Mouse (Mus musculus): ENCODE results near the gene Patl2.
"Not testable (repeated sequence)": the region's sequence is repeated elsewhere in the genome, so short reads cannot be mapped to it uniquely, and the experiment has no call there.

Gene Patl2

GRCm38 (mm10) chr2:122147508-122148241 is 38.3 kb downstream of the Patl2 start, which contains the start of gene B2m:
Gene B2m (plus strand): TSS chr2:122147686.
- in situ Hi-C loops (cut with MboI; ENCODE audit: low sequenced_read_pairs) = no loop called here

DNA sequence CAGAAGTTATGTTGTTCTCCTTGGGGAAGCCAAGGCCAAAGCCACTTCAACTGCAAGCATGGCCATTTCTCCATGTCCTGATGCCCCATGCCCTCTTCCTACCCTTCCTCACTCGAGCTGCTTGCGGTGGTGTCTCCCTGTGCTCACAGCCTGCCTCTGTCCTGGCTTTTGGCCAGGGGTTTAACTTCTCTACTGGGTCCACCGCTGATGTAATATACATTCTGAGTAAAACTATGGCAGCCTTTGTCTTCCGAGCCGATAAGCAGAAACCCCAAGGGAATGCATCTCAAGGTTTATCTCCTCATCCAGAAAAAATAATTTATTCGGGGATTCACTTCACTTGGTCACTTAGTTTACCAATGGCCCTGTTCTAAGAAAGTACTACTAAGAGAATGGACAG is 39.3 kb downstream of the Patl2 start:
- in situ Hi-C loops (cut with MboI; ENCODE audit: low sequenced_read_pairs) = no loop called here

GRCm38 (mm10) chr2:122145756-122146155 is 40.2 kb downstream of the Patl2 start:
- in situ Hi-C loops (cut with MboI; ENCODE audit: low sequenced_read_pairs) = no loop called here

DNA sequence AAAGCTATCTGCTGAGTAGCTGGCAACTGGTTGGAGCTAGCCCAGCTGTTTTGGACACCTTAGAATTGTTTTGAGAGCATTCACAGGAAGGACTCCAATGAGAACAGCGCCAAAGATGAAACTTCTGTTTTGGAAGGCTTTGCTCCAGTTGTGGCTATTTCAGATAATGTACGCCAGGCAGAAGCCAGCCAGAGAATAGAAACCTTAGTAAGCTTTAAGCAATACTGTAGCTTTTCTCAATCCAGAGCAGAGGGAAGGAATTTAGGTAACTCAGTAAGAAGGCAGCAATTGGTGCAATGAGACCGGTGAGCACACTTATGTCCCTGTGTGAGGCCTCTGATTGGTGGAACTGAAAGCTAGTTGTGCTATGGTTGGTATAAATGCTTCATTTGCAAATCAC is 42.9 kb downstream of the Patl2 start:
- in situ Hi-C loops (cut with MboI; ENCODE audit: low sequenced_read_pairs) = no loop called here

DNA sequence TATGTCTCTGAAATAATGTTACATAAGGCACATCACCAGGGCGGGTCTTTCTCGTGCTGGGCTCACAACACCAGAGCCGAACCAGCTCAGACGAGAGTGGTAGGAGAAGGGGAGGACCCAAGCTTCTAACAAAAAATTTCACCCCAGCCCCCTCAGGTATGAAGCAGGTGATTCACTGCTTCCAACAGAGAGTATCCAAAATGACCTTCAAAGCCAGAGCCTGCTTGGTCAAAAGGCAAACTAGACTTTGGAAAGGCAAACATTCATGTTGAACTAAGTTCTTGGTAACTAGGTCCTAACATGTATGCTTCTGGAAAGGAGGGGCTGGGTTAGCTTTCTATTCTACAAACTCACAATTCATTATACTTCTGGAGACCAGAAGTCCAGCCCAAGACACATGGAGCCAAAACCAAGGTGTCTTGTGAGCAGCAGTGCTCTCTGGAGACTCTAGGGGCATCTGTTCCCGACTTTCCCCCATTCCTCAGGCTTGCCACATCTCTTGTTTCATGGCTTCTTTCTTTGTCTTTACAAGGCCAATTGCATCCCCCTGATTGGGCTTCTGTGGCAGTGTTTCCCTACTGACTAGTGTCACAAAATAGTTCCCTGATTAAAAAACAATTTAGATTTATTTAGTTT is 44.5 kb downstream of the Patl2 start:
- in situ Hi-C loops (cut with MboI; ENCODE audit: low sequenced_read_pairs) = no loop called here

- in situ Hi-C loops (cut with MboI; ENCODE audit: low sequenced_read_pairs) = no loop called here
Measured at GRCm38 (mm10) chr2:122140815-122141214, 45.2 kb downstream of the Patl2 start.

- in situ Hi-C loops (cut with MboI; ENCODE audit: low sequenced_read_pairs) = no loop called here
Measured at GRCm38 (mm10) chr2:122137839-122138465, 48.0 kb downstream of the Patl2 start.

DNA sequence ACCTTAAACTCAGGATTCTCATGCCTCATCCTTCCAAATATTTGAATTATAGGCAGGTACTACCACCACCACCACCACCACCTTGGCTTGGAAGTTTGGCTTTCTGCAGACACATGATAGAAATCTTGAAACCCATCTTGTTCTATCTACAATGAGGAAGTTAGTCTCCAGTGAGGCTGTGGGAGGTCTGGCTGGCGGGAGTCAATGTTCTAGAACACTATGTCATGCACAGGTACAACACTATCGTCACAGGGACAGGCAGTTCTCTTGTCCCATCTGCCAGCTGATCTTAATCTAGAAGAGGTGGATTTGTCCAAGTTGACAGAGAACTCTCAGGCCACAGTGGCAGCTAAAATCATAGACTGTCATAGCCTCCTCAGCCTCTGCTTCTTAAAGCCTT is 53.4 kb downstream of the Patl2 start:
- in situ Hi-C loops (cut with MboI; ENCODE audit: low sequenced_read_pairs) = no loop called here

DNA sequence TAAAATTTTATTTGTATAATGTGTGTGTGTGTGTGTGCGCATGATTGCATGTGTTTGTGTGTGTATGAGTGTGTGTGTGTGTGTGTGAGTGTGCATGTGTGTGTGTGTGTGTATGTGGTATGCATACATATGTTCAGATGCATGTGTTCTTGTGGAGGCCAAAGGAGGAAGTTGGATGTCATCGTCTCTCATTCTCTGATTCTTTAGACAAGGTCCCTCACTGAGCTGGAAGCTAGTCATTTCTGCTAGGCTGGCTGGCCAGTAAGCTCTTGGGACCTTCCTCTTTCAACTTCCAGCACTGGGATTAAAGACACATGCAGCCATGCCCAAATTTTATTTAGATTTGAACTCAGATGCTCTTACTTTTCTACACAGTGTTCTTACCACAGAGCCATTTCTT is 53.9 kb downstream of the Patl2 start:
- in situ Hi-C loops (cut with MboI; ENCODE audit: low sequenced_read_pairs) = no loop called here

DNA sequence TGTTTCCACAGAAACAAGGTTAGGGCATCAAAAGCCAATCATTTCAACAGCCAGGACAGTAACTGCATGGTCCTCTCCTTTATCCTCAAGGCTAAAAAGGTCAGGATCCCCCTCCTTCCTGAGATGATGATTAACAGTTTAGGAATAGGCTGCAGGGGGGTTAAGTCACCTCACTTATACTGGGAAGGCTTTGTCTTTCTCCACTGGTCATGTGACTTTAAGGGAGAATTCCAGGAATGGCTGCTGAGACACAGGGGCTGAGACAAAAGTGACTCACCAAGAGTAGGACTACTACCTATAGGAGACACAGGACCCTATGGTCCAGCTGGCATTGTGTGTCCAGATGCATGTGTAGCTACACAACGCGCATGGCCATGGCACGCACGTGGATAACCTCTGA is 58.4 kb downstream of the Patl2 start:
- in situ Hi-C loops (cut with MboI; ENCODE audit: low sequenced_read_pairs) = no loop called here

DNA sequence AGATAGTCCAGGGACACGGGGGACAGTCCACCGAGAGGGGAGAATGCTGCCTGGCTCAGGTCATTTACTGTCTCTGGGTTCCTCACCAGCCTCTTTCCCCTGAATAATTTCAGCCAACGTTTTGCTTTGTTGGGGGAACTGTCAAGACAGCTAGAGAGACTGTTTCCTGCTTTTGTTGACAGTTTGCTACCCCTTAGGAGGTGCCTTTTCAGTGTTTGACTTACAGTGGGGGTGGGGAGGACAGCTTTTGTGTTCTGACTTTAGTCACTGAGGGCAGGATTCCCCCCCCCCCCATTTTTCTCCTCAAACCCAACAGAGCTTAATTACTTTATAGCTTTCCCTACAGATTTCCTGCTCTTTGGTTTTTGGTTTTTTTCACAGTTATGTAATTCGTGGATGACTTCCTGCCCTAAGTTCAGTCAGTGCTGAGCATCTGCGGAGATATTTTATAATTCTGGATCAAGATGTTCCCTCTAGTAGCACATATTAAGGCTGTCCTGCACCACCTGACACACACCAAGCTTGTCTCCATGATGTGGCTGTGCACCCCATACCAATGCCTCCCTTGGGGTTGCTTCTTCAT is 59.1 kb downstream of the Patl2 start:
- in situ Hi-C loops (cut with MboI; ENCODE audit: low sequenced_read_pairs) = no loop called here

- in situ Hi-C loops (cut with MboI; ENCODE audit: low sequenced_read_pairs) = no loop called here
Measured at GRCm38 (mm10) chr2:122125680-122126572, 60.1 kb downstream of the Patl2 start.

DNA sequence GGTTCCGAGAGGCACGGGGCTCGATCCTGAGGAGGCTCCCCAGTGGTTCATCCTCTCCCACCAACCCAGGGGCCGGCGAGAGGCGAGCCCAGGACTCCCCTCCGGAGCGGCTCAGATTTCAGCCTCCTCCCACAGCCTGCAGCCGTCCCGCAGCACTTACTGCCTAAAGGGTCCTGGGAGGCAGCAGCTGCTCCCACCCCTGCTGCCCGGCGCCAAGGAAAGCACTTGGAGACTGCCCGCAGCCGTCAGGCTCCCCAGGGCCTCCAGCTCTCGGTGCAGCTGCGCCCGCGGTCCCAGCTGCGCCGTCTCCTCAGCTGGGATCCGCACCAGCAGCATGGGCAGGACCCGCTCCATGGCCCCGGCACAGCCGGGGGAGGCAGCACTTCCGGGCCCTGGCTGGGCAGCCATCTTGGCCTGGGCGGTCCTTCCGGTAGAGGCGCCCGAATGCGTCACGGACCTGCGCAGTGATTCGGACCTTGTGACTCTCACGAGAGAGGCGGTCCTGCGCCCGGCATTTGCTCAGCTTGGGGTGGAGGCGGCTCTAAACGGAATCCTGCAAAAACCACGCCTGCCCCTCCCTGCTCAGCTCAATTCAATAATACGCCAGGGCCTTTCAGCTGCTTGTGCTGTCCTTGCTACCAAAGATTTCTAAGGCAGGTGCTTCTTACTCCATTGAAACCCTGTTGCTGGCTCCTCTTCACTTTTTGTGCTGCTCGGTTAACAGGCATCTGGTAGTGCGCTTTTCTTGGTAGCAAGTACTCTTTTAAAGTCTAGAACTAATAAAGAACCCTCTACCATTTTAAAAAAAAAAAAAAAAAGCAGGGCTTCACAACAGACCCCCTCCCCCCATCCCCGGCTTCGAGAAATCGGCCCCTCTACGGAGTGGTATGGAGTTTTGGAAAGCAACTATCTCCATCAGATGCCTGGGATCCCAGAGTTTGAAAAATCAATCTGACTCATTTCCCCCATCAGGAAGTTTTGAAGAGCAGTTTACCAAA is 67.7 kb downstream of the Patl2 start, which contains the start of gene Spg11:
TSS of gene Spg11 (minus strand) at position 426 of the 998 bp plus-strand sequence.
- in situ Hi-C loops (cut with MboI; ENCODE audit: low sequenced_read_pairs) = no loop called here

DNA sequence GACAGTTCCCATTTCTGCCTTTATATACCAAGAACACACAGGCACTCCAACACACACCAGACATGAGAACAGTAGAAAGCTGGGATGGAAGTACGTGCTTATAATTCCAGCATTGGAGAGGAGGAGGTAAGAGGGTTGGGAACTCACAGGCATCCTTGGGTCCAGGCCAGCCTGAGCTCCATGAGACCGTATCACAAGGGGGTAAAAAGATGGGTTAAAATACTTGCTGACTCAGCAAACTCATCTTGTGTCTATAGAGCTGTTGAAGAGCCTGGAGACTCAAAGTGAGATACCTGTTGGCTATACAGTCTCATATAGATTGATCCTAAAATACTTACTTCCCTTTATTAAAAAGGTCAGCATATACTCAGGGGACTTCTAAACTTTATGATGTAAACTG is 69.1 kb downstream of the Patl2 start:
- in situ Hi-C loops (cut with MboI; ENCODE audit: low sequenced_read_pairs) = no loop called here

DNA sequence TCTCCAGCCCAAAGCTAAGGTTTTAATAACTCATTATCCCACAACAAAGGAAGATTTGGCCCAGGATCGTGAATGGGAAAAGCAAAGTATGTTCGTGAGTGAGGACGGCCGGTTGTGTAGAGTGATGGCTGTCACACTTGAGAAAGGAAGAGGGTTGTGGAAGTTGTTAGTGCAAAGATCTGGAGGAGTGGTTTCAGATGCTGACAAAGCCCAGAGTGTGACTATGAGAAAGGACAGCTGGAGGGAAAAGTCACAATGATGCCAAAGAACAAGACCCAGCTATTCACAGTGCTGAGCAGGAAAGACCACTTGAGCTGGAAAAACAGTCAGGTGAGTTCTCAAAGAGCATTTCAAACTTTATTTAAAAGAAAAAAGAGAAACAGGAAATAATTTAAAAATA is 76.3 kb downstream of the Patl2 start:
- in situ Hi-C loops (cut with MboI; ENCODE audit: low sequenced_read_pairs) = no loop called here

- in situ Hi-C loops (cut with MboI; ENCODE audit: low sequenced_read_pairs) = no loop called here
Measured at GRCm38 (mm10) chr2:122108101-122108500, 77.9 kb downstream of the Patl2 start.

DNA sequence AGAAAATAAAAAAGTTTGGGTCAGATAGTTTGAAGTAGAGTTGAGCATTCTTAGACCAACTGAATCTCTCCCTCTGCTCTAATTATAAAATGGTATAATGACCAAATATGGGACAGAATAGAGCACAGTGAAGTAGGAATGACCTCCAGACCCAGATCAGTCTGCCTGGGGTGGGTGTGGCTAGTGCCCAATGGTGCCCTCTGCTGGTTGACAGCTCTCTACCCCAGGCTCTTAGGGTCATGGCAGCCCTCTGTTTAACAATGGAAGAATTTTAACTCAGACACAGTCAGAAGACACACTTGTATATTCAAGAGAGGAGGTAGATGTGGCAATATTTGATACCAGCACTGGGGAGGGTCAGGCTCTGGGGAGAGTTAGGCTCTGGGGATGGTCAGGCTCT is 83.9 kb downstream of the Patl2 start:
- in situ Hi-C loops (cut with MboI; ENCODE audit: low sequenced_read_pairs) = no loop called here

DNA sequence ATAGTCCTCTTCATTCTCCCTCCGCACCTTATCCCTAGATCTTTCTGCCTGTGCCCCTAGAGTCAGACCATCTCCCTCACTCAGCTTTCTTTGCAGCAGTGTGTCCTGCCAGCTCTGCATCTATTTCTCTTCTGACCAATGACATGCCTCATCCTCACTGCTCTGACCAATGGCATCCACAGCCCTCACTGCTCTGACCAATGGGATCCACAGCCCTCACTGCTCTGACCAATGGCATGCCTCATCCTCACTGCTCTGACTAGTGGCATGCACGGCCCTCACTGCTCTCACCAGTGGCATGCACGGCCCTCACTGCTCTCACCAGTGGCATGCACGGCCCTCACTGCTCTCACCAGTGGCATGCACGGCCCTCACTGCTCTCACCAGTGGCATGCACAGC is 88.3 kb downstream of the Patl2 start:
- in situ Hi-C loops (cut with MboI; ENCODE audit: low sequenced_read_pairs) = not testable (repeated sequence)

DNA sequence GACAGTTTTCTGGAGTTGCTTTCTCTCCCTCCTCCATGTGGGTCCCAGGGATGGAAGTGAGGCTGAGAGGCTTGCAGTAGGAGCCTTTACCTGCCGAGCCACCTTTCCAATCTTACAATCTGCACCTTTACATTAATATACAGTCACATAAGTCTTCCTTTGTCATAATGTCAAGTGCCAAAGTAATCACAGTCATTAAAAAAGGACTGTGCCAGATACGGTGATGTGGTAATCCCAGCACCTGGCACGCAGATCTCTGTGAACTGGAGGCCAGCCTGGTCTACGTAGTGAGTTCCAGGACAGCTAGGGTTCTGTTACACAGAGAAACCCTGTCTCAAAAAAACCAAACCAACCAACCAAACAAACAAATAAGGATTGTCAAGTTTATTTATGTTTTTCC is 92.1 kb downstream of the Patl2 start:
- in situ Hi-C loops (cut with MboI; ENCODE audit: low sequenced_read_pairs) = no loop called here

DNA sequence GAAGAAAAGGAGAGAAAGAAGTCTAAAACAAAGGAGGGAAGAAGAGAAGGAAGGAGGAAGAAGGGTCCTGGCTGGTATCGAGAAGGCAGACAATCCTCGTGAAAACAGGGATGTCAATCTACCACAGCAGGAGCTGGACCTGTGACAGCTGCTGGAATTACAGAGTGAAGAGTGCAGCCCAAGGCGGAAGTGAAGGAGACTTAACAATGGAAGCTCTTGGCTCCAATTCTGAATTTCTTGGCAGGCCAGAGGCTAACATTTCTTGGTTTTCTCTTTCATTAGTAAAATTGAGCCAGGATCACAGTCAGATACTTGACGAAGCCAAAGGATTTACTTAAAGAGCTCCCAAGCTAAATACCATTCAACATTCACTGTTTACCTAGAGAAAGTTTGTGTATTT is 99.5 kb downstream of the Patl2 start:
- in situ Hi-C loops (cut with MboI; ENCODE audit: low sequenced_read_pairs) = no loop called here

All from CH12F3 (cell line).